Mouse (Mus musculus): Measurements from ENCODE around the gene Hsd17b1. TPM values are rescaled to one million over a fixed set of nuclear protein-coding genes. Genes with fewer than 3 reads are reported as not detected.
A peak's percentile ranks its signal among the peaks of the same experiment; 100 is the strongest.

The Hsd17b1 gene
- total and polyA plus RNA-seq, 3 experiments, result not detected

DNA sequence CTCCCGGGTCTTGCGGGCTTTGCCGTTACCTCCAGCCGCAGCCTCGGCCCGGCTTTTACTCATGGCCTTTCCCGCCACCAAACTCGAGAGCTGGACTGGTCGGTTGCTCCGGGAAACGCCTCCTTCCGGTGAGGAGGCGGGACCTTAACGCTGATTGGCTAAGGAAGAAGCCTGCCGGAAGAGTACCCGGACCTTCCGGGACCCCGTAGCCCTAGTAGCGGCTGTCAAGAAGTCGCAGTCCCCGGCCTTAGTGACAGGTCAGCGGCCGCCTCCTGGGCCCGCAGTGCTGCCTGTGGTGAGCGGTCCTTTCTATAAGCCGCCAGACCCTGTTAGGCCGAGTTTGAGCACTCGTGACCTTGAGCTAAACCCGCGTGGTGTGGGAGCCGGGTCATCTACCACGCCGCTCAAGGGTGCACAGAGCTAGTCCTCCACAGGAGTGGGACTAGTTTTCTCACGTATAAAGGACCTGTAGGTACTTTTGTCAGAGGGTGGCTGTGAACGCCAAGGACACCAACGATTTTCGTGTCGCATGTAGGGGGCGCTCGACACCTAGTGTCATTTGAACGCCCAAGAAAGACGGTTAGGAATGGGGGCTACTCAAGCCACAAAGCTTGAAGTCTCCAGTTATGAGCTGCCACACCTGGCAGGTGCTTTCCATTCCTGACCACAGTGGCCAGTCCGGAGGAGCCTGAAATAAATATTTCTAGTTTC lies 17.3 kb downstream of the Hsd17b1 start, which contains the start of gene Psmc3ip (continued):
- no peak for TF ChIP-seq USF1 (IDR thresholded peaks at IDR 0.05; ENCODE audit: low read depth, low read length)
- TF ChIP-seq ETS1 (IDR thresholded peaks at IDR 0.05; ENCODE audit: low read depth, low read length), result no peak
- TF ChIP-seq ELF1 (IDR thresholded peaks at IDR 0.05; ENCODE audit: low read depth, low read length), result peak; percentile 75
- no peak for TF ChIP-seq POLR2AphosphoS5 (IDR thresholded peaks at IDR 0.05; ENCODE audit: borderline replicate concordance, low read depth, low read length)
- peak; percentile 72; the same call in 1 of the 2 replicates for TF ChIP-seq SIN3A (IDR thresholded peaks at IDR 0.05; ENCODE audit: low read length)
- no peak for TF ChIP-seq MEF2A (IDR thresholded peaks at IDR 0.05; ENCODE audit: extremely low read depth, insufficient replicate concordance, low read depth, low read length, poor library complexity, severe bottlenecking)
- no peak for TF ChIP-seq MAZ (IDR thresholded peaks at IDR 0.05; ENCODE audit: low read depth, low read length)
- peak; percentile 21 for TF ChIP-seq RAD21 (IDR thresholded peaks at IDR 0.05; ENCODE audit: low read depth, low read length)
- peak; percentile 80 for TF ChIP-seq MAX (IDR thresholded peaks at IDR 0.05; ENCODE audit: low read length)
- no peak for TF ChIP-seq CHD2 (IDR thresholded peaks at IDR 0.05; ENCODE audit: low read length)

DNA sequence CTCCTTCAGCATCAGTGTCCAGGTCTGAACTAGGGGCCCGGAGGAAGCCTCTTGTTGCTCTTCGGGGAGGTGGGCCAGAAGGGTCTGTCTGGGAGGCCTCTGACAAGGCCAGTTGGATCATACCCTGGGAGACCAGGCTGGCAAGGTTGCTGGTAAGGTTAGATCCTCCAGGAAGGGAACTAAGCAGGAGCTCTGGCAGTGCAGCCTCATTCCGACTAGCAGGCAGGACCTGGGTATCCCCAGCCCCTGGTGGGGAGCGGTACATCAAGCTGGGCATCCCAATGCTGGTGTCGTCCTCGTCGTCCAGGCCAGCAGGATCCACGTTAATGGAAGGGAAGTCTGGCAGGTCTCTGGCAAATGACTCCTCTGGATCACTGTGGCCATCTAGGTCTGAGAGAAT lies 20.0 kb downstream of the Hsd17b1 start:
- Histone ChIP-seq H3K4me1 (ENCODE audit: control insufficient read depth in 1 of 2, insufficient read depth in 2 of 2, low read length in 2 of 2) (peaks cover 0 to 2% of the 10 kb centered on the region in 2 experiments; a peak in 1 of 4 replicates), H3K36me3 (ENCODE audit: control insufficient read depth in 1 of 2, insufficient read depth in 2 of 2, low read length in 2 of 2) (peaks cover 2 to 31% of the 10 kb centered on the region in 2 experiments; a peak in 3 of 4 replicates), H3K4me3 (ENCODE audit: control insufficient read depth in 1 of 2, insufficient read depth in 1 of 2, low read depth in 2 of 2, low read length in 2 of 2) (no peak overlapping the region), H3K9me3 (replicated peaks; ENCODE audit: insufficient read depth, low read length) (no peaks in the 10 kb centered on the region), H3K27ac (ENCODE audit: control insufficient read depth, low read depth, low read length) (no peak overlapping the region), H3K79me2 (ENCODE audit: control insufficient read depth, insufficient read depth, low read length, poor library complexity) (no peaks in the 10 kb centered on the region), H3K27me3 (ENCODE audit: control insufficient read depth in 1 of 2, insufficient read depth in 2 of 2, low read length in 2 of 2) (no peaks in the 10 kb centered on the region), H3K9ac (ENCODE audit: control insufficient read depth, low read depth, low read length, poor library complexity, severe bottlenecking) (no peak overlapping the region)
- no peak for DNase-seq (ENCODE audit: low read depth, low spot score)
- no peak for TF ChIP-seq JUND (IDR thresholded peaks at IDR 0.05; ENCODE audit: low read depth, low read length)
- TF ChIP-seq ZC3H11A (IDR thresholded peaks at IDR 0.05; ENCODE audit: low read depth, low read length), result no peak
- no peak for TF ChIP-seq ETS1 (IDR thresholded peaks at IDR 0.05; ENCODE audit: low read depth, low read length)
- no peak for TF ChIP-seq TAL1 (IDR thresholded peaks at IDR 0.05; ENCODE audit: low read length)
- TF ChIP-seq MXI1 (IDR thresholded peaks at IDR 0.05; ENCODE audit: low read depth, low read length), result no peak
- TF ChIP-seq RCOR1 (IDR thresholded peaks at IDR 0.05; ENCODE audit: low read depth, low read length), result no peak
- no peak for TF ChIP-seq ZNF384 (IDR thresholded peaks at IDR 0.05; ENCODE audit: low read depth, low read length)

DNA sequence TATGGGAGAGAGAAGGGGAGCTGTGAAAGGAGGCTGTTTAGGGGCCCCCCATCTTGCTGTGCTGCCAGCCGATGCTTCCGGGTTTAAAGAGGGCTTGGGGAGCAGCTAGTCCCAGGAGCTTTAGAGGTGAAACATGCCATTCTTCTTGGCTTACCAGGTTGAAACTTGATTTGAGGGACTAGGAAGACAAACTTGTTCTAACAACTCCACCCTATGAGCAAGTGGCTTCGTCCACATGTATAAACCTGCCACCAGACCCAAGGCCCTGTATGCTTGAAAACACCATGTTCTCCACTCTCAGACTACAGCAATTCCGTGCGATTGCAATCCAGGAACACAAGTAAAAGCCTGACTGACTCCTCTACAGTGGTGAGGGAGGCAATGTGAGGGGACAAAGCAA lies 24.8 kb downstream of the Hsd17b1 start:
- H3K4me1 ChIP-seq (ENCODE audit: control insufficient read depth in 1 of 2, insufficient read depth in 2 of 2, low read length in 2 of 2), result no peaks in the 10 kb centered on the region
- no peak overlapping the region for H3K9ac ChIP-seq (ENCODE audit: control insufficient read depth, low read depth, low read length, poor library complexity, severe bottlenecking)
- H3K27me3 ChIP-seq (ENCODE audit: control insufficient read depth in 1 of 2, insufficient read depth in 2 of 2, low read length in 2 of 2), result no peaks in the 10 kb centered on the region
- no peaks in the 10 kb centered on the region for H3K79me2 ChIP-seq (ENCODE audit: control insufficient read depth, insufficient read depth, low read length, poor library complexity)
- H3K9me3 ChIP-seq (replicated peaks; ENCODE audit: insufficient read depth, low read length), result no peaks in the 10 kb centered on the region
- no peak overlapping the region for H3K27ac ChIP-seq (ENCODE audit: control insufficient read depth, low read depth, low read length)
- H3K36me3 ChIP-seq (ENCODE audit: control insufficient read depth in 1 of 2, insufficient read depth in 2 of 2, low read length in 2 of 2), result peaks cover 0 to 38% of the 10 kb centered on the region in 2 experiments; a peak in 2 of 4 replicates
- TF ChIP-seq SMC3 (IDR thresholded peaks at IDR 0.05; ENCODE audit: low read depth, low read length) (no peak), POLR2A (IDR thresholded peaks at IDR 0.05; ENCODE audit: control insufficient read depth in 1 of 2, insufficient read depth in 1 of 2, low read depth in 1 of 2, low read length in 2 of 2, poor library complexity in 1 of 2) (no peak), CTCF (IDR thresholded peaks at IDR 0.05 in 2 of 3, conservative IDR thresholded peaks at IDR 0.05 in 1 of 3; ENCODE audit: control insufficient read depth in 1 of 3, insufficient read depth in 1 of 3, low read depth in 2 of 3, low read length in 3 of 3, poor library complexity in 1 of 3, severe bottlenecking in 1 of 3) (no peak), MEF2A (IDR thresholded peaks at IDR 0.05; ENCODE audit: extremely low read depth, insufficient replicate concordance, low read depth, low read length, poor library complexity, severe bottlenecking) (no peak), ZKSCAN1 (IDR thresholded peaks at IDR 0.05; ENCODE audit: low read depth, low read length) (no peak), GABPA (IDR thresholded peaks at IDR 0.05; ENCODE audit: low read depth, low read length) (no peak), USF1 (IDR thresholded peaks at IDR 0.05; ENCODE audit: low read depth, low read length) (no peak), ZMIZ1 (IDR thresholded peaks at IDR 0.05; ENCODE audit: low read depth, low read length) (no peak)
- no peak for DNase-seq (ENCODE audit: low read depth, low spot score)
- H3K4me3 ChIP-seq (ENCODE audit: control insufficient read depth in 1 of 2, insufficient read depth in 1 of 2, low read depth in 2 of 2, low read length in 2 of 2), result no peak overlapping the region

All from MEL (cell line).